Mouse (Mus musculus) midbrain, embryonic 11.5 days (tissue): ENCODE results near the gene Srsf1. TPM values are rescaled to one million over a fixed set of nuclear protein-coding genes. Genes with fewer than 3 reads are reported as not detected.

Experiments used
- ATAC-seq: fragments of 200-750 bp; cut with Nextera tagmentation; 2 replicates; pipeline ENCODE4 v1.8.0; 2017; ENCODE audit warnings: moderate TSS enrichment, moderate library complexity; ENCODE audit not compliant: low FRiP score
- DNase-seq: peaks from one replicate; pipeline ENCODE4 v3.0.0; 2015; ENCODE audit warnings: low spot score; ENCODE audit errors: missing footprints
- H3K27ac ChIP-seq: fragments of 300-500 bp; sonication (generic); 2 replicates; pipeline ENCODE4 v1.5.1; 2014; ENCODE audit warnings: low read depth, low read length
- H3K27me3 ChIP-seq: fragments of 300-500 bp; sonication (generic); 2 replicates; pipeline ENCODE4 v1.6.1; 2014; ENCODE audit warnings: mild to moderate bottlenecking, low read length, moderate library complexity, mixed read lengths; ENCODE audit not compliant: control insufficient read depth, insufficient read depth
- H3K36me3 ChIP-seq: fragments of 300-500 bp; sonication (generic); 2 replicates; pipeline ENCODE4 v1.6.1; 2014; ENCODE audit warnings: mild to moderate bottlenecking, low read length, moderate library complexity, mixed read lengths; ENCODE audit not compliant: control insufficient read depth, insufficient read depth
- H3K4me1 ChIP-seq: fragments of 300-500 bp; sonication (generic); 2 replicates; pipeline ENCODE4 v1.6.1; 2014; ENCODE audit warnings: low read length; ENCODE audit not compliant: control insufficient read depth, insufficient read depth
- H3K4me2 ChIP-seq: fragments of 300-500 bp; sonication (generic); 2 replicates; pipeline ENCODE4 v1.6.1; 2014; ENCODE audit warnings: mild to moderate bottlenecking, moderate library complexity
- H3K4me3 ChIP-seq: fragments of 300-500 bp; sonication (generic); 2 replicates; pipeline ENCODE4 v1.5.1; 2014; ENCODE audit warnings: low read depth, low read length
- H3K9ac ChIP-seq: fragments of 300-500 bp; sonication (generic); 2 replicates; pipeline ENCODE4 v1.6.1; 2014; ENCODE audit warnings: low read length
- H3K9me3 ChIP-seq: fragments of 300-500 bp; sonication (generic); 2 replicates; pipeline ENCODE4 v1.6.1; 2016; ENCODE audit warnings: low read length; ENCODE audit not compliant: control insufficient read depth
- WGBS: fragments of 180-500 bp; shearing (Covaris S2); extraction: QIAGEN DNeasy Blood & Tissue Kit; methylation state at CpG from one replicate; pipeline ENCODE4 v1.1.7; 2014; 5-methylcytosine and 5-hydroxymethylcytosine counted together
- polyA plus RNA-seq: library from polyadenylated mRNA; unstranded; fragments of >200 nt; fragmentation: Nextera tagmentation; extraction: Ambion mirVana; gene quantifications from 2 replicates; pipeline ENCODE4 v1.2.1, GENCODE M21; 2014

The Srsf1 gene
- polyA plus RNA-seq, result 533 and 541 TPM in 2 replicates

- H3K9ac ChIP-seq, result peak within 1 kb of the TSS; percentile 96
- peak; percentile 100 for DNase-seq
- WGBS, result under 1% methylated on average over 60 of the region's 60 CpGs
- ATAC-seq, result peak; percentile 89
- H3K9me3 ChIP-seq, result no peaks in the 10 kb centered on the region
- peaks cover 8% of the 10 kb centered on the region for H3K36me3 ChIP-seq
- H3K4me3 ChIP-seq, result peak within 1 kb of the TSS; percentile 68
- peak within 1 kb of the TSS; percentile 88 for H3K4me2 ChIP-seq
- no peaks in the 10 kb centered on the region for H3K27me3 ChIP-seq
- H3K4me1 ChIP-seq, result peaks cover 32% of the 10 kb centered on the region
- peak within 1 kb of the TSS; percentile 98 for H3K27ac ChIP-seq
These were observed at the start of gene Srsf1 for GRCm38 (mm10) chr11:88046944-88047794. Srsf1 (plus strand) TSS chr11:88047373.

GRCm38 (mm10) chr11:87999751-88000150 is 47.4 kb upstream of the Srsf1 start:
- Histone ChIP-seq H3K36me3 (no peaks in the 10 kb centered on the region), H3K27me3 (no peaks in the 10 kb centered on the region), H3K4me1 (no peaks in the 10 kb centered on the region), H3K9ac (no peak overlapping the region), H3K27ac (no peak overlapping the region), H3K9me3 (no peaks in the 10 kb centered on the region), H3K4me2 (no peak overlapping the region), H3K4me3 (no peak overlapping the region)
- WGBS, result 82% methylated on average over 5 of the region's 5 CpGs
- ATAC-seq, result no peak
- DNase-seq, result no peak

GRCm38 (mm10) chr11:88002738-88003137 is 44.4 kb upstream of the Srsf1 start:
- WGBS, result 65% methylated on average over 4 of the region's 4 CpGs
- no peak for ATAC-seq
- no peaks in the 10 kb centered on the region for H3K9me3 ChIP-seq
- no peak for DNase-seq
- no peak overlapping the region for H3K4me3 ChIP-seq
- H3K4me2 ChIP-seq, result no peak overlapping the region
- H3K27ac ChIP-seq, result no peak overlapping the region
- no peaks in the 10 kb centered on the region for H3K36me3 ChIP-seq
- H3K9ac ChIP-seq, result no peak overlapping the region
- no peaks in the 10 kb centered on the region for H3K4me1 ChIP-seq
- H3K27me3 ChIP-seq, result no peaks in the 10 kb centered on the region

- Histone ChIP-seq H3K4me1 (no peaks in the 10 kb centered on the region), H3K27me3 (no peaks in the 10 kb centered on the region), H3K27ac (no peak overlapping the region), H3K4me3 (no peak overlapping the region), H3K9me3 (no peaks in the 10 kb centered on the region), H3K4me2 (no peak overlapping the region), H3K36me3 (no peaks in the 10 kb centered on the region), H3K9ac (no peak overlapping the region)
- DNase-seq, result no peak
- 63% methylated on average over 2 of the region's 2 CpGs for WGBS
- ATAC-seq, result no peak
These were observed 43.0 kb upstream of the Srsf1 start for GRCm38 (mm10) chr11:88004123-88004522.

GRCm38 (mm10) chr11:88008641-88009040 is 38.5 kb upstream of the Srsf1 start:
- H3K9ac ChIP-seq, result no peak overlapping the region
- H3K4me2 ChIP-seq, result no peak overlapping the region
- no peaks in the 10 kb centered on the region for H3K27me3 ChIP-seq
- DNase-seq, result no peak
- ATAC-seq, result no peak
- 0 out of 2 replicates have a peak, but pooled peaks cover 2% of the 10 kb centered on the region for H3K4me1 ChIP-seq
- no peaks in the 10 kb centered on the region for H3K9me3 ChIP-seq
- no peak overlapping the region for H3K27ac ChIP-seq
- no peak overlapping the region for H3K4me3 ChIP-seq
- H3K36me3 ChIP-seq, result no peaks in the 10 kb centered on the region
- 40% methylated on average over 1 of the region's 1 CpGs for WGBS

- no peaks in the 10 kb centered on the region for H3K9me3 ChIP-seq
- no peaks in the 10 kb centered on the region for H3K27me3 ChIP-seq
- no peaks in the 10 kb centered on the region for H3K36me3 ChIP-seq
- WGBS, result 25% methylated on average over 16 of the region's 16 CpGs
- ATAC-seq (no peak), DNase-seq (no peak)
- H3K4me2 ChIP-seq, result peak overlapping the region; percentile 20; the same call in 1 of the 2 replicates
- H3K4me3 ChIP-seq, result no peak overlapping the region
- 0 out of 2 replicates have a peak, but pooled peaks cover 2% of the 10 kb centered on the region for H3K4me1 ChIP-seq
- no peak overlapping the region for H3K27ac ChIP-seq
- peak overlapping the region; percentile 33; the same call in 1 of the 2 replicates for H3K9ac ChIP-seq
These were observed 37.5 kb upstream of the Srsf1 start for GRCm38 (mm10) chr11:88009542-88010190.

GRCm38 (mm10) chr11:88011208-88011913 is 35.8 kb upstream of the Srsf1 start:
- Histone ChIP-seq H3K9me3 (no peaks in the 10 kb centered on the region), H3K36me3 (no peaks in the 10 kb centered on the region), H3K27me3 (no peaks in the 10 kb centered on the region), H3K4me3 (no peak overlapping the region), H3K27ac (no peak overlapping the region), H3K4me2 (no peak overlapping the region), H3K9ac (no peak overlapping the region), H3K4me1 (0 out of 2 replicates have a peak, but pooled peaks cover 2% of the 10 kb centered on the region)
- no peak for ATAC-seq
- DNase-seq, result no peak
- 78% methylated on average over 11 of the region's 11 CpGs for WGBS

- 0 out of 2 replicates have a peak, but pooled peaks cover 2% of the 10 kb centered on the region for H3K4me1 ChIP-seq
These were observed 35.2 kb upstream of the Srsf1 start for GRCm38 (mm10) chr11:88011914-88012419.

More at GRCm38 (mm10) chr11:88011914-88012419, 35.2 kb upstream of the Srsf1 start:
- DNase-seq (no peak), ATAC-seq (no peak)
- Histone ChIP-seq H3K9ac (no peak overlapping the region), H3K27me3 (no peaks in the 10 kb centered on the region), H3K36me3 (no peaks in the 10 kb centered on the region), H3K4me3 (no peak overlapping the region), H3K4me2 (no peak overlapping the region), H3K9me3 (no peaks in the 10 kb centered on the region), H3K27ac (no peak overlapping the region)
- 91% methylated on average over 7 of the region's 7 CpGs for WGBS
